Comparison of ENCODE assay signal across 19 mouse cellular contexts in the genomic region with DNA sequence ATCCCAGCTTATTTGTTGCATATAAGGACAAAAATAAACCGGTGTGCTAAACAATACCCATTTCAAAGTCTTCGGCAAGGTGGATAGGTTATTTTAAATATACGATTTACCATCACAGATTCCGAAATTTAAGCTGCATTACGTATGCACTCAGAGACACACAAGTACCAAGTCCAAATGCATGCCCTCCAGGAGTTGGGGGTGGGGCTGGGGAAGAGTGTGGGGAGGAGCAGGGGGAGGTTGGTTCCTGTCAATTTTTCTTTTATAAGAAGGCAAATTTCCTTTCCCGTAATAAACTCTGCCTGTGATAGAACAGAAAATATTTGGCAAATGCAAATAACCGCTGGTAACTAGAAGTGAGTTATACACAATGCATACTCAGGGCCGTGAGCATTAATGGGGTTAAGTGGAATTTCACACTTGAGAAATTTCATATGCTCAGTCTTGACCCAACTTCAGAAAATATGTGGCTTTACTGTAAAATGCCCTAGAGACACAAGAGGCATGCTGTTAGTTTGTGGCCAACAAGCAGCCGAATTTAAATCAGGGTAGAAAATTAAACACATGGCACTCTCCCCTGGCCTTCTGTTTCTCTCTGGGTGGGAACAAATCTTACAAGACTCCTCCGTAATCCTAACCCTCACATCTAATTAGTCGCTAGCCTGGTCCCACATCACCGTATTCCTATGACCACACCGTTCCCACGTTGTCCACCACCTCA.
A peak's percentile ranks its signal among the peaks of the same experiment; 100 is the strongest.
DNase-seq lines count a peak whose midpoint lies in the region; ATAC-seq lines count a peak whose summit lies in the region.
"Had no signal": no experiment of that assay in that cellular context is flagged by ENCODE, and none has a peak within 500 bp of the region (broad histone marks: within the 10 kb centered on the region; RNA-seq: fewer than 3 reads in every experiment).

No protein-coding gene starts in this region.

- no peak overlapping the region for H3K9ac ChIP-seq in hindbrain, embryonic 16.5 days (ENCODE audit: low read depth, low read length)
- no peak overlapping the region for H3K9ac ChIP-seq in forebrain, embryonic 12.5 days
- H3K9ac ChIP-seq: heart, embryonic 13.5 days; limb, embryonic 12.5 days; liver, embryonic 15.5 days had no signal

- no peak overlapping the region for H3K27ac ChIP-seq in hindbrain, embryonic 16.5 days (ENCODE audit: low read depth, low read length)
- H3K27ac ChIP-seq in hindbrain, embryonic 10.5 days, result no peak overlapping the region
- H3K27ac ChIP-seq in forebrain, embryonic 12.5 days, result peak overlapping the region; percentile 13; the same call in 1 of the 2 replicates
- H3K27ac ChIP-seq: heart, embryonic 13.5 days; limb, embryonic 12.5 days; liver, embryonic 15.5 days had no signal

- H3K4me3 ChIP-seq in hindbrain, embryonic 16.5 days (ENCODE audit: low read length), result no peak overlapping the region
- no peak overlapping the region for H3K4me3 ChIP-seq in hindbrain, embryonic 10.5 days
- no peak overlapping the region for H3K4me3 ChIP-seq in forebrain, embryonic 12.5 days (replicated peaks)
- H3K4me3 ChIP-seq: erythroblast, embryonic 14.5 days; heart, embryonic 13.5 days; limb, embryonic 12.5 days; liver, embryonic 15.5 days had no signal

- H3K4me1 ChIP-seq in hindbrain, embryonic 16.5 days (ENCODE audit: control insufficient read depth, insufficient read depth, low read depth, low read length), result no peaks in the 10 kb centered on the region
- no peaks in the 10 kb centered on the region for H3K4me1 ChIP-seq in hindbrain, embryonic 10.5 days (replicated peaks)
- H3K4me1 ChIP-seq in forebrain, embryonic 12.5 days, result no peaks in the 10 kb centered on the region; the same call in 1 of the 2 replicates
- H3K4me1 ChIP-seq: heart, embryonic 13.5 days; liver, embryonic 15.5 days had no signal

- H3K9me3 ChIP-seq in hindbrain, embryonic 16.5 days (ENCODE audit: control insufficient read depth, low read length), result no peaks in the 10 kb centered on the region
- H3K9me3 ChIP-seq in hindbrain, embryonic 10.5 days, result no peaks in the 10 kb centered on the region
- H3K9me3 ChIP-seq in forebrain, embryonic 12.5 days, result no peaks in the 10 kb centered on the region
- H3K9me3 ChIP-seq: heart, embryonic 13.5 days; limb, embryonic 12.5 days; liver, embryonic 15.5 days had no signal

- WGBS in hindbrain, embryonic 16.5 days, result 63% methylated on average over 14 of the region's 14 CpGs
- WGBS in hindbrain, embryonic 10.5 days, result 84% methylated on average over 14 of the region's 14 CpGs
- 72% methylated on average over 14 of the region's 14 CpGs for WGBS in forebrain, embryonic 12.5 days

- H3K36me3 ChIP-seq in hindbrain, embryonic 16.5 days (ENCODE audit: control insufficient read depth, insufficient read depth, low read length), result no peaks in the 10 kb centered on the region
- H3K36me3 ChIP-seq in hindbrain, embryonic 10.5 days, result no peaks in the 10 kb centered on the region
- H3K36me3 ChIP-seq in forebrain, embryonic 12.5 days (replicated peaks), result no peaks in the 10 kb centered on the region
- H3K36me3 ChIP-seq: heart, embryonic 13.5 days; limb, embryonic 12.5 days; liver, embryonic 15.5 days had no signal

- H3K4me2 ChIP-seq in hindbrain, embryonic 16.5 days (ENCODE audit: low read length), result no peak overlapping the region
- H3K4me2 ChIP-seq in forebrain, embryonic 12.5 days, result no peak overlapping the region
- H3K4me2 ChIP-seq: heart, embryonic 13.5 days; limb, embryonic 12.5 days; liver, embryonic 15.5 days had no signal

- H3K27me3 ChIP-seq in hindbrain, embryonic 16.5 days (replicated peaks; ENCODE audit: control insufficient read depth, insufficient read depth, low read length), result no peaks in the 10 kb centered on the region
- H3K27me3 ChIP-seq in hindbrain, embryonic 10.5 days (ENCODE audit: insufficient read depth, poor library complexity, severe bottlenecking), result no peaks in the 10 kb centered on the region
- H3K27me3 ChIP-seq in forebrain, embryonic 12.5 days, result no peaks in the 10 kb centered on the region
- H3K27me3 ChIP-seq: heart, embryonic 13.5 days; limb, embryonic 12.5 days; liver, embryonic 15.5 days had no signal

- ATAC-seq in hindbrain, embryonic 16.5 days, result peak; percentile 80
- ATAC-seq in forebrain, embryonic 12.5 days (ENCODE audit: low FRiP score), result 0 out of 2 replicates have a peak, but pooled peaks have one; percentile 57
- ATAC-seq: intestine, embryonic 16.5 days had no signal

- no peak for DNase-seq in hindbrain, embryonic 10.5 days (ENCODE audit: low spot score)
- peak; percentile 72 for DNase-seq in Muller cell, postnatal 12 days (ENCODE audit: inconsistent ontology term)
- DNase-seq in cerebellum, adult 18-20 months, result peak; percentile 26 to 36
- no peak for DNase-seq in adrenal gland, postnatal 36 days
- DNase-seq in spleen, postnatal 4 days (ENCODE audit: low spot score in 2 of 2), result no peak
- DNase-seq in thymus, adult 18-20 months, result no peak
- DNase-seq: adrenal gland, adult 2 months; B cell, adult 2 months; embryo, embryonic 11 days; heart, postnatal 4 days; lung, postnatal 10 days; right cerebral cortex, postnatal 25 days had no signal

Comparison
In these comparisons a context has a peak if more than half of its experiments do, and no peak if none do; other contexts are left out.
1. DNase-seq: peak in Muller cell, postnatal 12 days (single experiment) and cerebellum, adult 18-20 months (2 of 2); none in hindbrain, embryonic 10.5 days (single experiment), adrenal gland, postnatal 36 days (0 of 2), spleen, postnatal 4 days (0 of 2) and thymus, adult 18-20 months (0 of 2).